Mouse (Mus musculus) layer of hippocampus, adult 18-20 months (tissue): Measurements from ENCODE around the gene Atad5. TPM values are rescaled to one million over a fixed set of nuclear protein-coding genes. Genes with fewer than 3 reads are reported as not detected.
"Not testable (repeated sequence)": the region's sequence is repeated elsewhere in the genome, so short reads cannot be mapped to it uniquely, and the experiment has no call there.

Experiments
- DNase-seq, 2 experiments: peaks; one replicate each; pipeline ENCODE4 v3.0.0; 2022; ENCODE audit warnings: low spot score in 2 of 2
- long read RNA-seq: library from polyadenylated mRNA; stranded (forward); transcript quantifications from one replicate; pipeline ENCODE4 v2.0.0, GENCODE M21; 2021
- total RNA-seq, 2 experiments: library from RNA; stranded (reverse); gene quantifications; 2 replicates each; pipeline ENCODE4 v1.2.3; 2021

The Atad5 gene
- 1 to 10 TPM; 2.6 to 3.1 TPM for total RNA-seq
- long read RNA-seq, partial matches to known transcripts = 0 of 2 reads
- long read RNA-seq, other reads (novel, unspliced or antisense) = 2 of 2 reads

DNA sequence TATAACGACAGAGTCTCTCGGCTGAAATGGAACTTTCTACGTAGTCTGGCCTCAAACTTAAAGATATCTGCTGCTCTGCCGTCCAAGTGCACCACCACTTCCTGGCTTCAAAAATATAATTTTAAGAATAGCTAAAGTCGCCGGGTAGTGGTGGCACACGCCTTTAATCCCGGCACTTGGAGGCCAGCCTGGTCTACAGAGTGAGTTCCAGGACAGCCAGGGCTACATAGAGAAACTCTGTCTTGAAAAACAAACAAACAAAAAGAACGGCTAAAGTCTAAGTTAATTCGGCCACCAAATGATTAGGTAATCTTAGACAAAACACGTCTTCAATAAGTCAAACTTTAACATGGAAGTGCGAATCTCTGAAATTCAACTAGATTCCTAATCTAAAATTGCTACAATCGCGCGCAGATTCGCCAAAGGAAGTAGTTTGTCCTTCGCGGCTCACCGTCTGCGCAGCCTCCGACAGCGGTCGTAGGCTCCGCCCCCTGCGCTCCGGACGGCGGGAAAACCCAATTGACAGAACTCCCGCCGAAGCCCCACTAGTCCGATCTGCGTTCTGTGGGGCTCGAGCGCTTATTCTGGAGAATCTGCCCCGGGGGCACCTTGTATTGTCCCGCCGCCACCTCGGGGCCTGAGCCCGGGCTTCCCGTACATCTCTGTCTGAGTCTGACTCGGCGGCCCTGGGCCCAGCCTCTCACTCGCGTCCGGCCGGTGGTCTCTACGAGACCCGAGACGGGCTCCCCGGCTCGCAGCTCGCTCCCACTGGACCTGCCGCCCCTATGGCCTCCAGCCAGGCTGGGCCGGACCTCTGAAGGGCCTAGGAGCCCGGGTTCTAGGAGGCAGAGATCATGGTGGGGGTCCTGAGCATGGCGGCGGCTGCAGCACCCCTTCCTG lies at the start of gene Atad5:
Gene Atad5, plus strand, starts transcription at position 484 of the 900 bp plus-strand sequence.
- peak; percentile 74 to 92 for DNase-seq

DNA sequence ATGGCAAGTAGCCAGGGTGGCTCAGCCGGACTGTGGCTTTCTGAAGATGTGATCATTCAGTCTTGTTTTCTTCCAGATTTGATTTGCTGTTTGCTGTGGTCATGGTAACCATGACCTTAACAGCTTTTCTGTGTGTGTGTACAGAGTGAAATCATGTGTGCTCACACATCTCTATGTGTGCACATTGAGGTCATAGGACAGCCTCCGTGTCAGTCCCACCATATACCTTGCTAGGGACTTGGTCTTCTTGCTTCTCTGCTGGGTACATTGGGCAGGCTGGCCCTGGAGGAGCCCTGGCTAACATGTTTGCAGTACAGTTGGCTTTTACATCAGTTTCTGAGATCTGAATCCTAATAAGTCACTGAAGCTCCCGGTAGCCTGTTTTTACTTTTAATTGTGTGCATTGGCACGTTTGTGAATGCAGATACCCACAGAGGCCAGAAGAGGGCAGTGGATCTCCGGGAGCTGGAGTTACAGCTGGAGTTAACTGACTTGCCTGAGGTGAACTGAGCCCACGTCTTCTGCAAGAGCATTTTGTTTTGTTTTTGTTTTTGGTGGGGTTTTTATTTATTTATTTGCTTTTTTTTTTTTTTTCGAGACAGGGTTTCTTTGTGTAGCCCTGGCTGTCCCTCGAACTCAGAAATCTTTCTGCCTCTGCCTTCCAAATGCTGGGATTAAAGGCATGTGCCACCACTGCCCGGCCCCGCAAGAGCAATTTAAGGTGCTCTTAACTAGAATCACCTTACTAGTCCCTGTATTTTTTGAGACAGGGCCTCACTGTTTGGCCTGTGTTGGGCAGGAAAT lies 46.4 kb upstream of the Atad5 start:
- peak in 1 of 2 experiments; percentile 64 for DNase-seq

GRCm38 (mm10) chr11:80043419-80043817 lies 45.8 kb upstream of the Atad5 start:
- DNase-seq = no peak

- no peak for DNase-seq
Observed at GRCm38 (mm10) chr11:80046856-80047255, 42.3 kb upstream of the Atad5 start.

GRCm38 (mm10) chr11:80050088-80050487 lies 39.1 kb upstream of the Atad5 start:
- DNase-seq = no peak

- no peak for DNase-seq
Observed at GRCm38 (mm10) chr11:80052456-80052855, 36.7 kb upstream of the Atad5 start.

- DNase-seq = no peak
Observed at GRCm38 (mm10) chr11:80053171-80053570, 36.0 kb upstream of the Atad5 start.

- no peak for DNase-seq
Observed at GRCm38 (mm10) chr11:80054659-80055058, 34.5 kb upstream of the Atad5 start.

- no peak for DNase-seq
Observed at GRCm38 (mm10) chr11:80056141-80056540, 33.1 kb upstream of the Atad5 start.

DNA sequence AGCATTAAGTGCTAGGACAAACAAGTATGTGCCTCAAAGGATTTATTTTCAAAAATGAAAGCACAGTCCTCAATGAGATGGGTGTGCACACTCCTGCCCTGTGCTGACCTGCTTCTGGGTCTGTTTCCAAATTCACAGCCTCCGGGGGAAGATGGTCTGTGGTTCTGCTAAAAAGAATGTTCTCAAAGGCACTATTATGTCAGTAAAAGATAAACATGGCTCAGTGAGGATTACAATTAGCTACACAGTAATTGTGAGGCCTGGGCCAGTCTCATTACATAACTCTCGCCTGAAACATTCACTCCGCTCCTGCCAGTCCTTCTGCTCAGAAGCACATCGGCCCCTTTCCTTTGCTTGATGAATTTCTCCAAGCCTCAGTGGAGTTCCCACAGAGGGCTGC lies 27.0 kb upstream of the Atad5 start:
- peak; percentile 20 to 73 for DNase-seq

- not testable (repeated sequence) for DNase-seq
Observed at GRCm38 (mm10) chr11:80066373-80066772, 22.8 kb upstream of the Atad5 start.

GRCm38 (mm10) chr11:80067558-80067957 lies 21.6 kb upstream of the Atad5 start:
- DNase-seq = no peak

GRCm38 (mm10) chr11:80069815-80070214 lies 19.4 kb upstream of the Atad5 start:
- DNase-seq = peak in 1 of 2 experiments; percentile 29

DNA sequence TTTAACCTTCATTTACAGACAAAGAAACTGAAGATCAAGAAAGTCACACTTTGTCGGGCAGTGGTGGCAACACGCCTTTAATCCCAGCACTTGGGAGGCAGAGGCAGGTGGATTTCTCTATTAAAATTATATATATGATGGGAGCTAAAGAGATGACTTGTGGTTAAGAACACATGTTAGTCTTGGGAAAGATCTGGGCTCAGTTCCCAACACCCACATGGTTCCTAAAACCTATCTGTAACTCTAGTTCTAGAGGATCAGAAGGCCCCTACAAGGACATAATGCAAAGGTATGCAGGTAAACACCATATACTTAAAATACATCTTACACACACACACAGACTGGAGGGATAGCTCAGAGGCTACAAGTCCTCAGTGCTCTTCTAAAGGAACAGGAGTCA lies 18.2 kb upstream of the Atad5 start:
- no peak for DNase-seq

DNA sequence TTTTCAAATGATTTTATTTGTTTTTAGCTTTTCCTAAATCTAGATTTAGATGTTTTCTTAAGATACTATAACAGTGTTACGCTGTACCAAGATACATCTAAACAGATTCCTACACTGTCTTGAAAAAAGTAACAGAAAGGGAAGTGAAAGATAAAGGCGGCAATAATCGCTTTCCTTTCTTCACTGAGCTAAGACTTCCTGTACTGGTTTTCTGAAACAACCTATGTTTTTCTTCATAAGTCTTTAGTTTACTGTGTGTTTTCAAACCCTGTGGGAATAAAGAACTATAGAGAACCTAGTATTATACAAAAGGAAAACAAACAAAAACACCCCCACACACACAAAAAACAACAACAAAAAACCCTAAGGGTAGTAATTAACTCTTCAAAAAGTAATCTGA lies 16.8 kb upstream of the Atad5 start:
- DNase-seq = no peak

DNA sequence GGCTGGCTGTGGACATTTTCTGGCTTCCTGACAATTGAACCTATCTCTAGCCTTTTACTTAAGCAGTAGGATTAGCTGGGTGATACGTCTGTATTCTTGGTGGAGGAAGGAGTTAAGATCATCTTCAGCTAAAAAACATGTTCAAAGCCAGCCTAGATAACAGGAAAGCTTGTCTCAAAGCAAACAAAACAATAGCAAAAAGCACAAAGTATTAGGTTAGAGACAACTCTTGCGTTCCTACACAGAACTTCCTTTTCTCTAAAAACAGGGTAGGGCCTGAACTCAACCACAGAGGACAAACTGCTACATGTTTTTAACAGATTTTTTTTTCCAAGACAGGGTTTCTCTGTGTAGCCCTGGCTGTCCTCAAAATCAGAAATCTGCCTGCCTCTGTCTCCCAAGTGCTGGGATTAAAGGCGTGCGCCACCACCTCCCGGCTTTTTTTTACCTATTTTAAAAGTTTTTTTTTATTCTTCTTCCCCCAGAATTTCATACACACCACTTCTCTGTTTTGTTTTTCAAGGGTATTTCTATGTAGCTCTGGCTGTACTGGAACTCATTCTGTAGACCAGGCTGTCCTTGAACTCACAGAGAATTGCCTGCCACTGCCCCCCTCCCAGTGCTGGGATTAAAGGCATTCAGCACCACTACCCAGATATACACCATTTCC lies 13.5 kb upstream of the Atad5 start:
- DNase-seq = no peak

GRCm38 (mm10) chr11:80077784-80078545 lies 11.2 kb upstream of the Atad5 start:
- no peak for DNase-seq

- DNase-seq = no peak
Observed at GRCm38 (mm10) chr11:80078831-80079230, 10.4 kb upstream of the Atad5 start.

- no peak for DNase-seq
Observed at GRCm38 (mm10) chr11:80079751-80080150, 9.4 kb upstream of the Atad5 start.

DNA sequence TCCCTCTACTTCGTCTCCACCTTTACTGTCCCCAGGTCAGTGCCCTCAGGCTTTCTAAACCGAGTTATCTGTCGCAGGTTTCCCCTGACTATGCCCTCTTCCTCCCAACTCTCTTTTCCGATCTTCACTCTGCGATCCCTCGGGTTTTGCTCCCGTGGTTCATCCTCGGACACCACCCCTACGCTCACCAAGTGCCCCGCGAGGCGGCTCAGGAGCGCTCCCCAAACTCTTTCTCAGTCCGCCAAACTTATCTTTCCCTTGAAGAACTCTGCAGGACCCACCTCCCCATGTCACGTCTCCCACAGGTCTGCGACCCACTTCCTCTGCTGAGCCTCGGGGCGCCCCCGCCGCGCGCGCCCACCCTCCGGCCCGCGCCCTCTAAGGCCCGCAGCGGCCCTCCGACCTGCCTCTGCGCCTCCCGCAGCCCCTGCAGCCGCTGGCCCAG lies 8.8 kb upstream of the Atad5 start:
- DNase-seq = no peak
